ENCODE assay signal across 46 mouse cellular contexts in the genomic region with DNA sequence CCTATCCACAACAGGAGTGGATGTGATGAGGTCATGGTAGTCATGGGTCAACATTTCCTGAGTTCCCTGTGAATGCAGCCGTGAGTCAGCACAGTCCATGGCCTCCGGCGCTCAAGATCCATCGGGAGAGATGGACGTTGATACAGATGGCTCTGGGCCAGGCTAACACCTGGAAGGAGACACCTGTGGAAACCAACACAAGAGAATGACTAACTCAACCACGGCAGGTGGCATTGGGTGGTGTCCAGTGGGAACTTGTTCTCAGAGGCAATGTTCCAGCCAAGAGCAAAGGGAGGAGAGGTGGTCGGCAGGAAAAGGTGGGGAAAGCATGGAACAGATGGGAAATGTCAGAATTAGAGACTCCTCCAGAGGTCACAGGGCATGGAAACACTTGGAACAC. TPM values are rescaled to one million over a fixed set of nuclear protein-coding genes. Genes with fewer than 3 reads are reported as not detected.
"Had no signal": no experiment of that assay in that cellular context is flagged by ENCODE, and none has a peak within 500 bp of the region (broad histone marks: within the 10 kb centered on the region; RNA-seq: fewer than 3 reads in every experiment).

No protein-coding gene starts in this region.

- H3K36me3 ChIP-seq: limb, embryonic 10.5 days; limb, embryonic 12.5 days; limb, embryonic 13.5 days; limb, embryonic 15.5 days; liver, embryonic 12.5 days; liver, embryonic 13.5 days; liver, embryonic 15.5 days; lung, embryonic 15.5 days; midbrain, embryonic 10.5 days; midbrain, embryonic 12.5 days; midbrain, embryonic 13.5 days; midbrain, embryonic 15.5 days had no signal

- H3K4me3 ChIP-seq: limb, embryonic 10.5 days; limb, embryonic 12.5 days; limb, embryonic 13.5 days; limb, embryonic 15.5 days; liver, embryonic 12.5 days; liver, embryonic 13.5 days; liver, embryonic 15.5 days; lung, embryonic 15.5 days; megakaryocyte, embryonic 14.5 days; midbrain, embryonic 10.5 days; midbrain, embryonic 12.5 days; midbrain, embryonic 13.5 days; midbrain, embryonic 15.5 days; myocyte had no signal

- H3K4me1 ChIP-seq: limb, embryonic 10.5 days; limb, embryonic 12.5 days; limb, embryonic 13.5 days; limb, embryonic 15.5 days; liver, embryonic 12.5 days; liver, embryonic 13.5 days; liver, embryonic 15.5 days; lung, embryonic 15.5 days; megakaryocyte, embryonic 14.5 days; midbrain, embryonic 10.5 days; midbrain, embryonic 12.5 days; midbrain, embryonic 13.5 days; midbrain, embryonic 15.5 days had no signal

- H3K9me3 ChIP-seq: limb, embryonic 10.5 days; limb, embryonic 12.5 days; limb, embryonic 13.5 days; limb, embryonic 15.5 days; liver, embryonic 12.5 days; liver, embryonic 13.5 days; liver, embryonic 15.5 days; lung, embryonic 15.5 days; megakaryocyte, embryonic 14.5 days; midbrain, embryonic 10.5 days; midbrain, embryonic 12.5 days; midbrain, embryonic 13.5 days; midbrain, embryonic 15.5 days had no signal

- DNase-seq: left cerebral cortex, postnatal 4 days; liver; liver, embryonic 13.5 days; liver, postnatal 0 days; lung, adult 18-20 months; lung, adult 2 months; lung, embryonic 14.5 days; lung, postnatal 10 days; lung, postnatal 14 days; lung, postnatal 36 days; lung, postnatal 4 days; midbrain, embryonic 14.5 days had no signal

- H3K9ac ChIP-seq: limb, embryonic 12.5 days; limb, embryonic 13.5 days; limb, embryonic 15.5 days; liver, embryonic 12.5 days; liver, embryonic 13.5 days; liver, embryonic 14.5 days; liver, embryonic 15.5 days; liver, postnatal 0 days; lung, embryonic 14.5 days; lung, embryonic 15.5 days; midbrain, embryonic 12.5 days; midbrain, embryonic 13.5 days; midbrain, embryonic 15.5 days had no signal

- H3K4me2 ChIP-seq: limb, embryonic 12.5 days; limb, embryonic 13.5 days; limb, embryonic 15.5 days; liver, embryonic 12.5 days; liver, embryonic 13.5 days; liver, embryonic 15.5 days; lung, embryonic 14.5 days; lung, embryonic 15.5 days; midbrain, embryonic 11.5 days; midbrain, embryonic 12.5 days; midbrain, embryonic 13.5 days; midbrain, embryonic 15.5 days had no signal

- ATAC-seq: liver, embryonic 12.5 days; liver, postnatal 0 days; lung, postnatal 0 days; midbrain, embryonic 13.5 days; midbrain, embryonic 15.5 days; midbrain, embryonic 16.5 days had no signal

- H3K27me3 ChIP-seq: limb, embryonic 12.5 days; limb, embryonic 13.5 days; limb, embryonic 15.5 days; liver, embryonic 12.5 days; liver, embryonic 13.5 days; liver, embryonic 15.5 days; lung, embryonic 15.5 days; midbrain, embryonic 12.5 days; midbrain, embryonic 13.5 days; midbrain, embryonic 15.5 days had no signal

- H3K27ac ChIP-seq: limb, embryonic 10.5 days; limb, embryonic 12.5 days; limb, embryonic 13.5 days; limb, embryonic 15.5 days; liver, embryonic 12.5 days; liver, embryonic 13.5 days; liver, embryonic 14.5 days; liver, embryonic 15.5 days; lung, embryonic 15.5 days; macrophage; midbrain, embryonic 10.5 days; midbrain, embryonic 12.5 days; midbrain, embryonic 13.5 days; midbrain, embryonic 15.5 days had no signal

RNA-seq across cellular contexts. Expression of gene Klk6, which starts 2.7 kb away (rescaled TPM):
- total RNA-seq: left cerebral cortex, postnatal 10 days; left cerebral cortex, postnatal 14 days; left cerebral cortex, postnatal 4 days; liver, adult 2 months; megakaryocyte progenitor cell, adult 5-6 weeks; megakaryocyte, adult 5-6 weeks; megakaryocyte-erythroid progenitor cell, adult 5-6 weeks; midbrain, postnatal 0 days; monocyte, adult 5-6 weeks had no signal
- polyA plus RNA-seq: limb, embryonic 10.5 days; limb, embryonic 12.5 days; limb, embryonic 13.5 days; limb, embryonic 14.5 days; liver, adult 2 months; liver, embryonic 12.5 days; liver, embryonic 13.5 days; liver, embryonic 14.5 days; liver, embryonic 15.5 days; liver, embryonic 16.5 days; liver, postnatal 0 days; lung, embryonic 14.5 days; lung, embryonic 15.5 days; lung, embryonic 16.5 days; lung, postnatal 0 days; macrophage; midbrain, embryonic 10.5 days; midbrain, embryonic 11.5 days; midbrain, embryonic 12.5 days; midbrain, embryonic 13.5 days; midbrain, embryonic 14.5 days; midbrain, embryonic 15.5 days; midbrain, embryonic 16.5 days; midbrain, postnatal 0 days; myocyte; neural tube, embryonic 11.5 days had no signal

RNA-seq across cellular contexts. Expression of gene Klk7, which starts 10.5 kb away (rescaled TPM):
- total RNA-seq: left cerebral cortex, adult 8-10 months; left cerebral cortex, postnatal 10 days; left cerebral cortex, postnatal 14 days; left cerebral cortex, postnatal 25 days; left cerebral cortex, postnatal 36 days; liver, adult 2 months; megakaryocyte progenitor cell, adult 5-6 weeks; megakaryocyte, adult 5-6 weeks; megakaryocyte-erythroid progenitor cell, adult 5-6 weeks; monocyte, adult 5-6 weeks had no signal
- polyA plus RNA-seq: limb, embryonic 10.5 days; limb, embryonic 11.5 days; limb, embryonic 12.5 days; limb, embryonic 13.5 days; liver, adult 2 months; liver, embryonic 12.5 days; liver, embryonic 13.5 days; liver, embryonic 14.5 days; liver, embryonic 15.5 days; liver, embryonic 16.5 days; liver, postnatal 0 days; lung, embryonic 15.5 days; lung, embryonic 16.5 days; lung, postnatal 0 days; macrophage; midbrain, embryonic 10.5 days; midbrain, embryonic 12.5 days; midbrain, embryonic 13.5 days; midbrain, embryonic 14.5 days; midbrain, embryonic 15.5 days; midbrain, embryonic 16.5 days; myocyte; neural tube, embryonic 11.5 days had no signal

RNA-seq across cellular contexts. Expression of gene Klk5, which starts 20.2 kb away (rescaled TPM):
- total RNA-seq: left cerebral cortex, adult 8-10 months; left cerebral cortex, postnatal 10 days; left cerebral cortex, postnatal 14 days; left cerebral cortex, postnatal 25 days; left cerebral cortex, postnatal 36 days; left cerebral cortex, postnatal 4 days; liver, adult 2 months; megakaryocyte progenitor cell, adult 5-6 weeks; megakaryocyte, adult 5-6 weeks; megakaryocyte-erythroid progenitor cell, adult 5-6 weeks; midbrain, postnatal 0 days; monocyte, adult 5-6 weeks had no signal
- polyA plus RNA-seq: limb, embryonic 10.5 days; limb, embryonic 11.5 days; limb, embryonic 12.5 days; liver, adult 2 months; liver, embryonic 12.5 days; liver, embryonic 13.5 days; liver, embryonic 14.5 days; liver, embryonic 15.5 days; liver, embryonic 16.5 days; liver, postnatal 0 days; lung, embryonic 14.5 days; lung, embryonic 15.5 days; lung, embryonic 16.5 days; lung, postnatal 0 days; macrophage; midbrain, embryonic 10.5 days; midbrain, embryonic 11.5 days; midbrain, embryonic 13.5 days; midbrain, embryonic 14.5 days; midbrain, embryonic 15.5 days; midbrain, embryonic 16.5 days; midbrain, postnatal 0 days; myocyte; neural tube, embryonic 11.5 days had no signal

RNA-seq across cellular contexts. Expression of gene Klk8, which starts 24.2 kb away (rescaled TPM):
- polyA plus RNA-seq: macrophage, myocyte had no signal

RNA-seq across cellular contexts. Expression of gene Klk9, which starts 29.9 kb away (rescaled TPM):
- total RNA-seq: left cerebral cortex, adult 8-10 months; left cerebral cortex, postnatal 10 days; left cerebral cortex, postnatal 14 days; left cerebral cortex, postnatal 25 days; left cerebral cortex, postnatal 36 days; left cerebral cortex, postnatal 4 days; liver, adult 2 months; megakaryocyte progenitor cell, adult 5-6 weeks; megakaryocyte, adult 5-6 weeks; megakaryocyte-erythroid progenitor cell, adult 5-6 weeks; midbrain, postnatal 0 days; monocyte, adult 5-6 weeks had no signal
- polyA plus RNA-seq: limb, embryonic 11.5 days; liver, adult 2 months; liver, embryonic 12.5 days; liver, embryonic 13.5 days; liver, embryonic 14.5 days; liver, embryonic 15.5 days; liver, embryonic 16.5 days; liver, postnatal 0 days; lung, embryonic 14.5 days; macrophage; midbrain, embryonic 10.5 days; midbrain, embryonic 11.5 days; midbrain, embryonic 12.5 days; midbrain, embryonic 14.5 days; midbrain, postnatal 0 days; myocyte; neural tube, embryonic 11.5 days had no signal
